Mouse (Mus musculus): Measurements from ENCODE around the gene Gm11116.
"Not testable (repeated sequence)": the region's sequence is repeated elsewhere in the genome, so short reads cannot be mapped to it uniquely, and the experiment has no call there.

Gene Gm11116

DNA sequence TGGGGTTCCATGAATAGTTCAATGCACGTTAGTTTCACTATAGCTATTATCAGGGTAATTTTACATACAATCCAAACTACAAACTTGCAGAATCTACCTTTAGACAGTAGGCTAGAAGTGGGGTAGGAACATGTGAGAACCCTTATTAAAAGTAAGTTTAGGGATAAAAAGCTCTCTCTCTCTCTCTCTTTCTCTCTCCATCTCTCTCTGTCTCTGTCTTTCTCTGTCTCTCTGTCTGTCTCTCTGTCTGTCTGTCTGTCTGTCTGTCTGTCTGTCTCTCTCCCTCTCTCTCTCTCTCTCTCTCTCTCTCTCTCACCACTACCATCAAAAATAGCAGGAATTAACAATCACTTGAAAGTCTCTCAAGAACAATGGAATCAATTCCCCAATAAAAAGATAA is at the start of gene Gm11116:
TSS of gene Gm11116 (minus strand) at position 101 of the 400 bp plus-strand sequence.
- no peak for DNase-seq

DNA sequence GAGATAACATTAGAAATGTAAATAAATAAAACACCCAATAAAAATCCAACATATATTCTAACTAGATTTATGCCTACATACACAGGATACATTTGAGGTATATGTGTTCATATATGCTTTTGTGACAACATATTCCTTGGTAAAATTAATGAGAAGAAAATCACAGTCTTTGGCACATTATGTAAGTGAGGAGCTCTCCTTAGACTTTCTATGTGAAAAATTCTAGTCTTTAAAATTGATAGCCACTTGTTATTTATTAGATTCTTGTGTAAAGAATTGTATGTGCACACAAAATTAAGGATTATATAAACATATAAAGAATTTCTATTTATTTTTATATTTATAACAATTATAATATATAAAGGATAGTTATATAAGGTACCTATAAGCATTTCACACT is 42.7 kb upstream of the Gm11116 start, which contains the start of gene Gm11115:
TSS of gene Gm11115 (minus strand) at position 101 of the 400 bp plus-strand sequence.
- DNase-seq, result no peak

DNA sequence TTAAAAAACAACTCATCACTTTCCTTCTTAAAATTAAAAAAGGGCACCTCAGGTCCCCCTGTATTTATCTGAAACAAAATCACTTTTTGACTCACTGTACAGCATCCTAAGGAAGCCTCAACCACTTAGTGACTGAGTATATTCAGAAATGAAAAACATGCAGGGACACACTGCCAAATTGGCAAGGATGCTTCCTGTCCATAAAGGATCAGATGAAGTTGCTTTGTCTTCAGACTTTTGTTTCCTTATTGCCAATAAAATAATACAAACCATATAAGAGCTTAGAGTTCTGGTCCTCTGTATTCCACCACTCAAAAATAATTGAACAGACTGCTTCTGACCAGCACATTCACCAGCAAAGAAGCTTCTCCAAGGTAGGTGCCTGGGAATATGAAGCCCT is 25.1 kb downstream of the Gm11116 start, which contains the start of gene Smr2:
TSS of gene Smr2 (plus strand) at position 301 of the 400 bp plus-strand sequence.
- not testable (repeated sequence) for DNase-seq
